Mouse (Mus musculus) midbrain, embryonic 11.5 days (tissue): ENCODE results near the gene Mrps10. TPM values are rescaled to one million over a fixed set of nuclear protein-coding genes. Genes with fewer than 3 reads are reported as not detected.
"Not testable (repeated sequence)": the region's sequence is repeated elsewhere in the genome, so short reads cannot be mapped to it uniquely, and the experiment has no call there.

Source experiments
- ATAC-seq: fragments of 200-750 bp; cut with Nextera tagmentation; 2 replicates; pipeline ENCODE4 v1.8.0; 2017; ENCODE audit warnings: moderate TSS enrichment, moderate library complexity; ENCODE audit not compliant: low FRiP score
- DNase-seq: peaks from one replicate; pipeline ENCODE4 v3.0.0; 2015; ENCODE audit warnings: low spot score; ENCODE audit errors: missing footprints
- H3K27ac ChIP-seq: fragments of 300-500 bp; sonication (generic); 2 replicates; pipeline ENCODE4 v1.5.1; 2014; ENCODE audit warnings: low read depth, low read length
- H3K27me3 ChIP-seq: fragments of 300-500 bp; sonication (generic); 2 replicates; pipeline ENCODE4 v1.6.1; 2014; ENCODE audit warnings: mild to moderate bottlenecking, low read length, moderate library complexity, mixed read lengths; ENCODE audit not compliant: control insufficient read depth, insufficient read depth
- H3K36me3 ChIP-seq: fragments of 300-500 bp; sonication (generic); 2 replicates; pipeline ENCODE4 v1.6.1; 2014; ENCODE audit warnings: mild to moderate bottlenecking, low read length, moderate library complexity, mixed read lengths; ENCODE audit not compliant: control insufficient read depth, insufficient read depth
- H3K4me1 ChIP-seq: fragments of 300-500 bp; sonication (generic); 2 replicates; pipeline ENCODE4 v1.6.1; 2014; ENCODE audit warnings: low read length; ENCODE audit not compliant: control insufficient read depth, insufficient read depth
- H3K4me2 ChIP-seq: fragments of 300-500 bp; sonication (generic); 2 replicates; pipeline ENCODE4 v1.6.1; 2014; ENCODE audit warnings: mild to moderate bottlenecking, moderate library complexity
- H3K4me3 ChIP-seq: fragments of 300-500 bp; sonication (generic); 2 replicates; pipeline ENCODE4 v1.5.1; 2014; ENCODE audit warnings: low read depth, low read length
- H3K9ac ChIP-seq: fragments of 300-500 bp; sonication (generic); 2 replicates; pipeline ENCODE4 v1.6.1; 2014; ENCODE audit warnings: low read length
- H3K9me3 ChIP-seq: fragments of 300-500 bp; sonication (generic); 2 replicates; pipeline ENCODE4 v1.6.1; 2016; ENCODE audit warnings: low read length; ENCODE audit not compliant: control insufficient read depth
- WGBS: fragments of 180-500 bp; shearing (Covaris S2); extraction: QIAGEN DNeasy Blood & Tissue Kit; methylation state at CpG from one replicate; pipeline ENCODE4 v1.1.7; 2014; 5-methylcytosine and 5-hydroxymethylcytosine counted together
- polyA plus RNA-seq: library from polyadenylated mRNA; unstranded; fragments of >200 nt; fragmentation: Nextera tagmentation; extraction: Ambion mirVana; gene quantifications from 2 replicates; pipeline ENCODE4 v1.2.1, GENCODE M21; 2014

Gene Mrps10
- polyA plus RNA-seq, 1 experiment from 2014 or later = 73.5 TPM

GRCm38 (mm10) chr17:47421566-47421965, 52.9 kb downstream of the Mrps10 start:
- Histone ChIP-seq H3K9me3 (no peaks in the 10 kb centered on the region), H3K27ac (no peak overlapping the region), H3K4me1 (no peaks in the 10 kb centered on the region), H3K27me3 (no peaks in the 10 kb centered on the region), H3K9ac (no peak overlapping the region), H3K4me2 (no peak overlapping the region), H3K4me3 (no peak overlapping the region), H3K36me3 (no peaks in the 10 kb centered on the region)
- 84% methylated on average over 3 of the region's 3 CpGs for WGBS
- no peak for DNase-seq
- ATAC-seq = no peak

DNA sequence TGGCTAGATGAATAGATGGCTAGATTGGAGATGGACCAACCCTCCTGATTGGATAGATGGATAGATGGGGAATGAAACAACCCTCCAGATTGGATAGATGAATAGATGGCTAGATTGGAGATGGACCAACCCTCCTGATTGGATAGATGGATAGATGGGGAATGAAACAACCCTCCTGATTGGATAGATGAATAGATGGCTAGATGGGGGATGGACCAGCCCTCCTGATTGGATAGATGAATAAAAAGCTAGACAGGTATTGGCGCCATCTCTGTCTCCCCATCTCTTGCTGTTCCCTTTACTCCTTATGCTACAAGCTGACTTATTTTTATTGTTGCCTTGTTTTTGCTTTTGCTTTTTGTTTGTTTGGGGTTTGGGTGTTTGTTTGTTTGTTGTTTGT, 53.9 kb downstream of the Mrps10 start:
- not testable (repeated sequence) for H3K36me3 ChIP-seq, DNase-seq, H3K27me3 ChIP-seq, H3K27ac ChIP-seq, H3K9me3 ChIP-seq, H3K4me3 ChIP-seq, ATAC-seq, H3K4me2 ChIP-seq, H3K4me1 ChIP-seq, H3K9ac ChIP-seq
- WGBS = 100% methylated on average over 1 of the region's 1 CpGs

GRCm38 (mm10) chr17:47424186-47424585, 55.5 kb downstream of the Mrps10 start:
- WGBS = 91% methylated on average over 6 of the region's 6 CpGs
- no peak overlapping the region for H3K9ac ChIP-seq
- no peaks in the 10 kb centered on the region for H3K27me3 ChIP-seq
- H3K27ac ChIP-seq = no peak overlapping the region
- no peak overlapping the region for H3K4me3 ChIP-seq
- no peaks in the 10 kb centered on the region for H3K9me3 ChIP-seq
- H3K36me3 ChIP-seq = no peaks in the 10 kb centered on the region
- no peak overlapping the region for H3K4me2 ChIP-seq
- peaks cover 3% of the 10 kb centered on the region; the same call in 1 of the 2 replicates for H3K4me1 ChIP-seq
- ATAC-seq (no peak), DNase-seq (no peak)

GRCm38 (mm10) chr17:47427316-47427715, 58.6 kb downstream of the Mrps10 start:
- H3K9me3 ChIP-seq = no peaks in the 10 kb centered on the region
- no peak overlapping the region for H3K4me3 ChIP-seq
- H3K27me3 ChIP-seq = no peaks in the 10 kb centered on the region
- H3K27ac ChIP-seq = no peak overlapping the region
- peaks cover 3% of the 10 kb centered on the region; the same call in 1 of the 2 replicates for H3K4me1 ChIP-seq
- 72% methylated on average over 6 of the region's 6 CpGs for WGBS
- no peaks in the 10 kb centered on the region for H3K36me3 ChIP-seq
- H3K9ac ChIP-seq = no peak overlapping the region
- no peak overlapping the region for H3K4me2 ChIP-seq
- ATAC-seq (no peak), DNase-seq (no peak)

GRCm38 (mm10) chr17:47428831-47429304, 60.2 kb downstream of the Mrps10 start:
- no peak overlapping the region for H3K4me2 ChIP-seq
- H3K9me3 ChIP-seq = no peaks in the 10 kb centered on the region
- H3K4me1 ChIP-seq = peaks cover 3% of the 10 kb centered on the region; the same call in 1 of the 2 replicates
- no peak overlapping the region for H3K27ac ChIP-seq
- H3K36me3 ChIP-seq = no peaks in the 10 kb centered on the region
- no peak overlapping the region for H3K4me3 ChIP-seq
- no peaks in the 10 kb centered on the region for H3K27me3 ChIP-seq
- ATAC-seq = peak; percentile 85
- peak; percentile 91 for DNase-seq
- H3K9ac ChIP-seq = no peak overlapping the region
- WGBS = 8% methylated on average over 8 of the region's 8 CpGs

DNA sequence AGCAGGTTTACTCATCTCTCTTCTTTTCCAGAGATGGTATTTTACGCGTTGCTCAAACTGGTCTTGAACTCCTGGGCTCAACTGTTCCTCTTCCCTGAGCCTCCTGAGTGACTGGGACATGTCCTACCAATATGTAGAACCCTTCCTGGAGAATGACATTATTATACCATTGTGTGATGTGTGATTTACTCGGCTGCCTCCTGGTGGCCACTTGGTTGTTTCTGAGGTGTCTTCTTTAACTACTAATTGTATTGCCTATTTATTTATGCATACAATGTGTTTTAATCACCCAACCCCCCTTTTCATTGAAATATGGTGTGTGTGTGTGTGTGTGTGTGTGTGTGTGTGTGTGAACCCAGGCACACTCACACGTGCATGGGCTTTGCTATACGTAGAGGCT, 62.1 kb downstream of the Mrps10 start:
- ATAC-seq (no peak), DNase-seq (no peak)
- peaks cover 3% of the 10 kb centered on the region; the same call in 1 of the 2 replicates for H3K4me1 ChIP-seq
- H3K4me2 ChIP-seq = no peak overlapping the region
- no peak overlapping the region for H3K4me3 ChIP-seq
- WGBS = 71% methylated on average over 5 of the region's 5 CpGs
- no peak overlapping the region for H3K9ac ChIP-seq
- H3K36me3 ChIP-seq = no peaks in the 10 kb centered on the region
- no peak overlapping the region for H3K27ac ChIP-seq
- no peaks in the 10 kb centered on the region for H3K27me3 ChIP-seq
- H3K9me3 ChIP-seq = no peaks in the 10 kb centered on the region

Other genes with a start within 250 kb of the Mrps10 start
- gene Guca1b, start 16.5 kb downstream of the Mrps10 start, polyA plus RNA-seq = 0.70 and 0.81 TPM in 2 replicates
- gene Guca1a, start 31.7 kb downstream of the Mrps10 start, polyA plus RNA-seq = 1.5 and 1.8 TPM in 2 replicates
- 0.07 and 0.30 TPM in 2 replicates for gene AI661453, start 67.7 kb downstream of the Mrps10 start, polyA plus RNA-seq
- 0.18 and 0.41 TPM in 2 replicates for gene 1700001C19Rik, start 68.5 kb downstream of the Mrps10 start, polyA plus RNA-seq
- gene Taf8, start 133.4 kb downstream of the Mrps10 start, polyA plus RNA-seq = 25.5 TPM in 2 replicates
- gene Ccnd3, start 136.2 kb downstream of the Mrps10 start, polyA plus RNA-seq = 175 and 194 TPM in 2 replicates
- gene Bysl, start 242.6 kb downstream of the Mrps10 start, polyA plus RNA-seq = 29.6 and 30.4 TPM in 2 replicates
- 39.0 and 41.2 TPM in 2 replicates for gene Med20, start 242.7 kb downstream of the Mrps10 start, polyA plus RNA-seq
- 1.4 and 1.8 TPM in 2 replicates for gene Gm20517, start 242.7 kb downstream of the Mrps10 start, polyA plus RNA-seq